Mouse (Mus musculus) gastrocnemius, postnatal 10 days (tissue): ENCODE data around the gene Zbtb45. TPM values are rescaled to one million over a fixed set of nuclear protein-coding genes. Genes with fewer than 3 reads are reported as not detected.

Experiments
- DNase-seq: peaks from one replicate; pipeline ENCODE4 v3.0.0; 2021; ENCODE audit warnings: mixed read lengths
- total RNA-seq, 2 experiments: library from RNA; stranded (reverse); gene quantifications; 2 replicates each; pipeline ENCODE4 v1.2.3; 2021

Gene Zbtb45
- total RNA-seq, 2 experiments from 2014 or later: 5.5 to 6.6 TPM

DNA sequence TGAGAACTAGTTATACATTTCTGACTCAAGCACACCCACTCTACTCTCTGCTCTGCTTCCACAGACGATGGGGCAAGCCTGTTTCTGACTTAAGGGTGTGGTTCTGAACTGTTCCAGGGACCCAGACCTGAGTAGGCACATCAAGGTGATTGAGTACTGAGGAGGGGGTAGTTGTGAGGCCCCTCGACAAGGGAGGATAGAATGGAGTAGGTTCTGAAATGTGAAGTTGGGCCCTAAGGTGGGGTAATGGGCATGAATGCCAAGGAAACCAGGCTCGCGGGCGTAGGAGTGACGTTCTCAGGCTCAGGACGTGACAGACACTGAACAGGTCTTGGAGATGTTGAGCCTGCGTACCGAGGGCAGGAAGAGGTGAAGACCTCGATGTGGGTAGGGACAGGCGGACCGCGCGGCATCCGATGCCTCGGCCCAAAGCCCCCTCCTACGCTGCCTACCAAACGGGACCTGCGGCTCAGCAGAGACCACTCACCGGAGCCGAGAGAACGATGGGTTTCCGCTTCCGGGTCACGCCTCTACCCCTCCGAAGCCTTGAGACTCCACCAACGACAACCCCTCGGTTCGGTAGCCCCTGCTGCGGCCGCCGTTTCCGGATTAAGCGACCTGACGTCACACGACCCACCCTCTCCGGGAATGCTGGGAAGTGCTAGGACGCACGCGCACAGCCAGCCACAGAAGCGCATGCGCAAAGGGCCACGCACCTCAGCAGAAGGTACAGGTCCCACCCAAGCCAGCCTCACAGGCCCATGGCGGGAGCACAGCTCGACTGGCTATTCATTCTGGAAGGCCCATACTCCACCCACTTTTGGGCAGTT, 24.5 kb upstream of the Zbtb45 start, which contains the start of gene Chmp2a:
Gene Chmp2a, minus strand, starts transcription at position 660 of the 830 bp plus-strand sequence.
- peak; percentile 96 for DNase-seq

GRCm38 (mm10) chr7:13033451-13034147, 23.8 kb upstream of the Zbtb45 start:
- DNase-seq: no peak

DNA sequence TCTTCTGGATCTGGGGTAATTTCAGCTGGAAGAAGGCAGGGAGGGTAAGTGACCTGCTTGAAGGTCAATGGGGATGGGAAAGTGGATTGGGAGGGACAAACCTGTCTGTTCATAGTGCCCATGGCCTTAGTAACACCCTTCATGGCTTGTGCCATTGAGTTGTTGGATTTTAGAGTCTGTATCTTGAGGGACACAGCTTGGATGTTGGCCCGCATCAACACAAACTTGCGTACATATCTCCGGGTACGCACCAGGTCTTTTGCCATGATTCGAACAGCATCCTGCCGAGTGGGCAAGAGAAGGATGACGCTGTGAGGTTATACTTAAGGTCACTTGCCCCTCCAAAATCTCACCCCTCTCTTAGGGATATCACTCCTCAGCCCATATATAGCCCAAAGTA, 22.7 kb upstream of the Zbtb45 start:
- DNase-seq: no peak

DNA sequence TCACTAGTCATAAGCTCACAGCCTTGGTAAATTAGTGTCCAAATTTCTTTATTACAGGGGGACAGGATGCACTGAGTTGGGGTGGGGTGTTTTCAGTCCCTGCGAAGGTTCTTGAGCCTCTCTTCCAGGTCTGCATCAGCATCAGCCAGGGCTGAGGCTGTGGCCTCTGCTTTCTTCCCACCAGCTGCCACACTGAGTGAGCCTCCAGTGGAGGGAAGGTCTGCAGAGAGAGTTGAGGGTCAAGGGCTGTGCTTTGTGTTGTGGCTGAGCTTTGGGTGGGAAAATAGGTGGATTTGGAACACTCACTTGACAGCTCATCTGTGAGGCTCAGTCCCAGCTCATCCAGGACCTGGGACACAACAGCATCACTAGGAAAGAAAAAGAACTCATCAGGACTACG, 22.1 kb upstream of the Zbtb45 start:
- no peak for DNase-seq

DNA sequence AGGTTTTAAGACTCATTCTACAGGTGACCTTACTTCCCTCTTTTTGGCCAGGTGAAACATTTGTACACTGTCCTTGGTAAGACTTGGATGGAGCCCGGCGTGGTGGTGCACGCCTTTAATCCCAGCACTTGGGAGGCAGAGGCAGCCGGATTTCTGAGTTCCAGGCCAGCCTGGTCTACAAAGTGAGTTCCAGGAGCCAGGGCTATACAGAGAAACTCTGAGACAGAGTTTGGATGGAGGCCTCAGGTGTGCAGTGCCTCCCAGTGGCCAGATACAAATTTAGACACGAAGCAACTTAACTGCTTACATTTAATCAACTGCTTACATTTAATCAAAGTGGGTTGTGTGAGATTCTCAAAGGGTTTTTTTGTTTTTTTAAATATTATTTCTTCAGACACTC, 21.2 kb upstream of the Zbtb45 start:
- DNase-seq: no peak

GRCm38 (mm10) chr7:13028986-13029385, 19.2 kb upstream of the Zbtb45 start:
- no peak for DNase-seq

DNA sequence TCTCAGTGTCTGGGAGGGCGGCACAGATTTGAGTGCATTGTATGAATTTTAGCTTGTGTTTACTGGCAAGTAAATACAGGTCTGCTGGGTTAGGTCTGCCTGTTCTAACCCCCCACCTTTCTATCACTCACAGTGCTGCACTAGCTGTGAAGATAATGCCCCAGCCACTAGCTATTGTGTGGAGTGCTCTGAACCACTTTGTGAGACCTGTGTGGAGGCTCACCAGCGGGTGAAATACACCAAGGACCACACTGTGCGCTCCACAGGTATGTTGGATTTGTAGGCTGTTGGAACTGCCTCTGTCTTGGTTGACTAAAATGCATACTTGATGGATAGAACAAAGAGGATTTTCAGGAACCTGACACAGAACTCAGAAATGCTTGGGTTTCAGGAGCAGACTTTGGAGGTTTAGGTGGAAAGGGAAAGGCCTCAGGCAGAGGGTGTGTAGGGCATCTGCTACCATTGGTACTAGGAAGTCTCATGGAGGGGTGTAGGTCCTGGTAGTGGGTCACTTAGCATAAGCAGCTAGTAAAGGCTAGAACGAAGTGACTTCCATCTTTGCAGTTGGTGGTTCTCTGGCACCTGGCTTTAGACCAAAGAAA, 15.8 kb upstream of the Zbtb45 start:
- DNase-seq: no peak

- DNase-seq: peak; percentile 75
Observed at GRCm38 (mm10) chr7:13024805-13025204, 15.0 kb upstream of the Zbtb45 start.

GRCm38 (mm10) chr7:13023928-13024731, 14.3 kb upstream of the Zbtb45 start:
- peak; percentile 95 for DNase-seq

DNA sequence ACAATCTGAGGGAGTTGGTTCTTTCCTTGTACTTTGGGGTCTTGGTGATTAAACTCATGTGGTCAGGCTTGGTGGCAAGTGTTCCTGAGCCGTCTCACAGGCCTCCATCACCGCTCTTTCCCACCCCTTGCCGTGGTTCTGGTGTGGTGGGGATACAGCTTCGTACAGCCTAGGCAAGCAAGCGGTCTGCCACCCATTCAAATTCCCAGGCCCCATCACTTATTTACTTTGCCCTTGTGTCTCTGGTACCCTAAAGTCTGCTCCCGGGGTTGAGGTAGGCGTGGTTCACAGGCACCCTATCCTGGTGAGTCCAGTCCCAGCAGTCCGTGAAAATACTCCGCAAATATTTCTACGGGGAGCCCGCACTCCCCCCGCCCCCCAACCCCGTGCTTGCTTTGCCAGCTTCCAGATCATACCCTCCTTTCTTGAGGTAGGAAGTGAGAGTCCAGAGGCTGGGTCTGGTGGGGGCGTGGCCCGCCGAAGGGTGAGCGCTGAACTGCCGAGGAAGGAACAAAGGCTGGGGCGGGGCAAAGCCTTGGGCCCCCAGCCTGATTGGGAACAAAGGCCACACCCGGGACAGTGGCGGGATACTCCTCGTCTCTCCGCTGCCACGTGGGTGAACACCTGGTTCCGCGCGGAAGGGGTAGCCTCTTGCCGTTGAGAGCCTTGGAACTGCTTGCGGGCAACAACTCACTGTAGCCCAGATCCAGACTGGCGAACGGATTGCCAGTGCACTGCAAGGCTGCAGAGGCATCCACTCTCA, 13.1 kb upstream of the Zbtb45 start:
- DNase-seq: peak; percentile 54

- no peak for DNase-seq
Observed at GRCm38 (mm10) chr7:13015217-13015616, 5.4 kb upstream of the Zbtb45 start.

- no peak for DNase-seq
Observed at GRCm38 (mm10) chr7:13014275-13014839, 4.5 kb upstream of the Zbtb45 start.

DNA sequence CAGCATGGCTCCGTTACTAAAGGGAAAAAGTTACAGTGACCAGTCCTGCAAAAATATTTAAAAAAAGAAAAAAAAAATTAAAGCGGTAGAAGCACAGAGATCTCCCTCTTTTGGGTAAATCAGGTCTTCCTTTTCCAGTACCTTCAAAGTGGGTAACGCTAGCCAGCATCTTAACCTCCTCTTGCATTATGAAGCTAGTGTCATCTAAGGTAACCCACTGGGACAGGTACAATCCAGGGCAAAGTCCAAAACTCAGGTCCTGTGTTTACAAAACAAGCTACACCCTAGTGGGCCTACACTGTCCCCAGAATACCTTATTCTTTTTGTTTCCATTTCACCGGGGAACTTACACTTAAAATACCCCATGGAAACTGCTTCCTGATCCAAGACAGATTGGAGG, 3.8 kb upstream of the Zbtb45 start:
- no peak for DNase-seq

DNA sequence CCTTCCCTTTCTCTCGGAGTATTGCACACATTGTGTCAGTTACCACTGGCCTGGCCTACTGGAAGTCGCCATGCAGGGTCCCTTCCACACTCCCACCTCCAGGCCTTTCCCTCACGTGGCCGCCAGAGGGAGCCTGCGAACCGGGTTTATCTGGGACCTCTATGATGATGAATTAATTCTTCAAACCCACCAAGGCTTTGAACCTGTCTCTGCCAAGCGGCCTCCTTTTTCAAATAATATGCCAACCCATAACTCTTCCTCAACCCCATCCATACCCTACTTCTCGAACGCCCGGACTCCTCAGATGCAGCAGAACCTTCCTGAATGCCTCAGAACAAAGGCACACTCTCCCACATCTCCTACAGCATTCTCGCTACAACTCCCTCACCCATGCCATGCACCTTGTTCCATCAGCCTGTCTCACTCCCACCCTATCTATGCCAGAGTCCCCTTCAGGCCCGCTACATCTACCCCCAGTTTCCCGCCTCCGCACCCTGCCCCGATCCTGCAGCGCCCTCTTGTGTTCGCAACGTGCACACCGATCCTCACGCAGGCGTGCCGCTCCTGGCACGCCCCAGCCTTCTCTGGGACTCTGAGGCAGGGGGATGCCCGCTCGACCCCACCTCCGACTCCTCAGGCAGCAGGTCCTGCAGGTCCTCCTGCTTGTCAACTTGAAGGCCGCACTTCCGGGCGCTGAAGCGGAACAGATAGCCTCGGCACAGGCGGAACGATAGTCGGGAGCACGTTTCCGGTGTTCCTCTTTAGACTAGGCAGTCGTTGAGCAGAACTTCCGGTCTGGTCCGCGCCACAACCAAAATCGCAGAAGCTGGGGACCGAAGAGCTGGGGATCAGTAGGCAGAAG, 460 bp downstream of the Zbtb45 start:
- DNase-seq: peak; percentile 86

- DNase-seq: no peak
Observed at GRCm38 (mm10) chr7:13007341-13008092, 2.3 kb downstream of the Zbtb45 start.

DNA sequence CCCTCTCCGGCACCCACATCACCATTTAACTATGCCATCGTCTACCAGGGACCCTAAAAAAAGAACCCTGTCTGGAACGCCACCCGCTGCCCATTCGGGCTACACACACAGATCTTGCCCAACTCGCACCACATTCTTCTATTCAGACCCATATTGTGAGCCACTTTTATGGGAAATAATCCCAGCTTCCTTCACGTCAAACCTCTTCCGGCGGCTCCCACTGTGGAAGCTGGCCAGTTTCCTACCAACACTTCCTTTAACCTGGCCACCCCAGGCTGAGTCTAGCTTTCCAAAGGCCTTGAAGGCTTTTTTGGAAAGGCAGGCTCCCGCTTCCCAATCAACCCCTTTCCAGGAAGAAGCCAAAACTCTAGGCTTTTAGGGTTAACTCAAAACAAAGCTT, 3.3 kb downstream of the Zbtb45 start:
- no peak for DNase-seq

- DNase-seq: no peak
Observed at GRCm38 (mm10) chr7:13006011-13006410, 3.8 kb downstream of the Zbtb45 start.

DNA sequence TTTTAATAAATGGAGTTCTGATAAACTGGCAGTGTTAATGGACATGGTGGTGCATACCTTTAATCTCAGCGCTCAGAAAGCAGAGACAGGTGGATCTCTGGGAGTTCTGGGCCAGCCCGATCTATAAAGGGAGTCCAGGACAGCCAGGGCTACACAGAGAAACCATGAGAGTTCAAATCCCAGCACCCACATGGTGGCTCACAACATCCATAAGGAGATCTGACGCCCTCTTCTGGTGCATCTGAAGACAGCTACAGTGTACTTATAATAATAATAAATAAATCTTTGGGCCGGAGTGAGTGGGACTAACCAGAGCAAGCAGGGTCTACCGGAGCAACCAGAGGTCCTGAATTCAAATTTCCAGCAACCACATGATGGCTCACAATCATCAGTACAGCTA, 6.5 kb downstream of the Zbtb45 start:
- no peak for DNase-seq

DNA sequence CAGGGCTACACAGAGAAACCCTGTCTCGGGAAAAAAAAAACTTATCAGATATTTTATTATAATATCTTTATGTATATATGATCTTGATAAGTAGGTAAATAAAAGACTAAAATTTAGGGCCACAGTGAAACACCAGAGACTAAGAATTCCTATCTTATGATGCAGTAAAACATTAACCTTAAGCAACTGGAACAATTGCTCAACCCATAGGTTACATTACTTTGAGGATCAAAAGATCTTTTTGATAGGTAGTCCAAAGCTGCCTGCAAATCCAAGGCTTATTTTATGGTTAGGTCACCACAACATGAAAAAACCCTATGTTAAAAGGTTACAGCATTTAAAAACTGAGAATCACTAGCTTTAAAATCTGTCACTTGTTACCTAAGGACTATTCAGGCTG, 8.2 kb downstream of the Zbtb45 start:
- DNase-seq: no peak
